Mouse (Mus musculus) MEL (cell line): Measurements from ENCODE around the gene Nucb1. TPM values are rescaled to one million over a fixed set of nuclear protein-coding genes. Genes with fewer than 3 reads are reported as not detected.
A peak's percentile ranks its signal among the peaks of the same experiment; 100 is the strongest.

ENCODE experiments used
- DNase-seq: peaks from one replicate; pipeline ENCODE4 v3.0.0; 2011; ENCODE audit warnings: low read depth, low spot score
- H3K27ac ChIP-seq: 2 replicates; pipeline ENCODE4 v1.5.1; 2012; ENCODE audit warnings: low read depth, mild to moderate bottlenecking, control low read depth, low read length, moderate library complexity; ENCODE audit not compliant: control insufficient read depth
- H3K27me3 ChIP-seq, 2 experiments: fragments of 150-350 bp in 1 of 2; sonication (generic) in 1 of 2; 2 replicates each; pipeline ENCODE4 v1.6.1; 2012; ENCODE audit warnings: low read length in 2 of 2, mild to moderate bottlenecking in 2 of 2, improper control_type of control experiment in 1 of 2, moderate library complexity in 1 of 2; ENCODE audit not compliant: insufficient read depth in 2 of 2, control insufficient read depth in 1 of 2
- H3K36me3 ChIP-seq, 2 experiments: 2 replicates each; pipeline ENCODE4 v1.6.1; 2012 to 2014; ENCODE audit warnings: low read length in 2 of 2, improper control_type of control experiment in 1 of 2, inconsistent platforms in 1 of 2, mild to moderate bottlenecking in 1 of 2; ENCODE audit not compliant: insufficient read depth in 2 of 2, control insufficient read depth in 1 of 2
- H3K4me1 ChIP-seq, 2 experiments: fragments of 150-350 bp in 1 of 2; sonication (generic) in 1 of 2; 2 replicates each; pipeline ENCODE4 v1.6.1; 2012; ENCODE audit warnings: low read length in 2 of 2, improper control_type of control experiment in 1 of 2, mild to moderate bottlenecking in 1 of 2; ENCODE audit not compliant: insufficient read depth in 2 of 2, control insufficient read depth in 1 of 2
- H3K4me3 ChIP-seq, 2 experiments: fragments of 150-350 bp in 1 of 2; sonication (generic) in 1 of 2; 2 replicates each; pipeline ENCODE4 v1.5.1; 2012; ENCODE audit warnings: low read depth in 2 of 2, low read length in 2 of 2, mild to moderate bottlenecking in 2 of 2, moderate library complexity in 2 of 2, control low read depth in 1 of 2, improper control_type of control experiment in 1 of 2; ENCODE audit not compliant: control insufficient read depth in 1 of 2, insufficient read depth in 1 of 2
- H3K79me2 ChIP-seq: 2 replicates; pipeline ENCODE4 v1.6.1; 2012; ENCODE audit warnings: mild to moderate bottlenecking, low read length, moderate library complexity; ENCODE audit not compliant: control insufficient read depth, poor library complexity, insufficient read depth
- H3K9ac ChIP-seq: 2 replicates; pipeline ENCODE4 v1.6.1; 2012; ENCODE audit warnings: low read depth, mild to moderate bottlenecking, control low read depth, low read length, moderate library complexity; ENCODE audit not compliant: control insufficient read depth, poor library complexity, severe bottlenecking
- H3K9me3 ChIP-seq: fragments of 150-350 bp; sonication (generic); replicated peaks from 2 replicates; pipeline ENCODE4 v1.6.1; 2012; ENCODE audit warnings: mild to moderate bottlenecking, low read length, improper control_type of control experiment, moderate library complexity; ENCODE audit not compliant: insufficient read depth
- BHLHE40 ChIP-seq: IDR thresholded peaks from 2 replicates; pipeline ENCODE4 v1.6.1; 2012; ENCODE audit warnings: low read depth, mild to moderate bottlenecking, inconsistent platforms, low read length, improper control_type of control experiment, borderline replicate concordance
- CHD2 ChIP-seq: IDR thresholded peaks from 2 replicates; pipeline ENCODE4 v1.6.1; 2011; ENCODE audit warnings: low read length, improper control_type of control experiment
- EP300 ChIP-seq, 2 experiments: IDR thresholded peaks; 2 replicates each; pipeline ENCODE4 v1.6.1; 2011; ENCODE audit warnings: improper control_type of control experiment in 2 of 2, low read length in 2 of 2, low read depth in 1 of 2, mild to moderate bottlenecking in 1 of 2
- ETS1 ChIP-seq: IDR thresholded peaks from 2 replicates; pipeline ENCODE4 v1.6.1; 2012; ENCODE audit warnings: low read depth, mild to moderate bottlenecking, inconsistent platforms, low read length, improper control_type of control experiment, moderate library complexity
- GABPA ChIP-seq: IDR thresholded peaks from 2 replicates; pipeline ENCODE4 v1.6.1; 2012; ENCODE audit warnings: low read depth, mild to moderate bottlenecking, inconsistent platforms, low read length, improper control_type of control experiment, moderate library complexity
- GATA1 ChIP-seq: IDR thresholded peaks from 2 replicates; pipeline ENCODE4 v1.6.1; 2011; ENCODE audit warnings: low read depth, low read length, improper control_type of control experiment
- HCFC1 ChIP-seq: IDR thresholded peaks from 2 replicates; pipeline ENCODE4 v1.6.1; 2012; ENCODE audit warnings: low read depth, mild to moderate bottlenecking, inconsistent platforms, low read length, improper control_type of control experiment, moderate library complexity
- JUND ChIP-seq: IDR thresholded peaks from 2 replicates; pipeline ENCODE4 v1.6.1; 2011; ENCODE audit warnings: low read depth, mild to moderate bottlenecking, improper control_type of control experiment, low read length
- MAFK ChIP-seq: IDR thresholded peaks from 2 replicates; pipeline ENCODE4 v1.6.1; 2011; ENCODE audit warnings: low read depth, mild to moderate bottlenecking, low read length, improper control_type of control experiment, borderline replicate concordance
- MAZ ChIP-seq: IDR thresholded peaks from 2 replicates; pipeline ENCODE4 v1.6.1; 2012; ENCODE audit warnings: low read depth, mild to moderate bottlenecking, inconsistent platforms, low read length, improper control_type of control experiment
- MXI1 ChIP-seq: IDR thresholded peaks from 2 replicates; pipeline ENCODE4 v1.6.1; 2011; ENCODE audit warnings: mild to moderate bottlenecking, low read depth, low read length, improper control_type of control experiment
- NELFE ChIP-seq: IDR thresholded peaks from 2 replicates; pipeline ENCODE4 v1.6.1; 2011; ENCODE audit warnings: low read depth, low read length, improper control_type of control experiment
- NRF1 ChIP-seq: IDR thresholded peaks from 2 replicates; pipeline ENCODE4 v1.6.1; 2014; ENCODE audit warnings: low read depth, mild to moderate bottlenecking, inconsistent platforms, low read length, improper control_type of control experiment, moderate library complexity; ENCODE audit not compliant: poor library complexity, insufficient read depth, severe bottlenecking
- POLR2AphosphoS5 ChIP-seq: IDR thresholded peaks from 2 replicates; pipeline ENCODE4 v1.6.1; 2012; ENCODE audit warnings: low read depth, borderline replicate concordance, mild to moderate bottlenecking, inconsistent platforms, low read length, moderate library complexity, mixed read lengths
- RAD21 ChIP-seq: IDR thresholded peaks from 2 replicates; pipeline ENCODE4 v1.6.1; 2011; ENCODE audit warnings: mild to moderate bottlenecking, low read depth, low read length, improper control_type of control experiment
- RCOR1 ChIP-seq: IDR thresholded peaks from 2 replicates; pipeline ENCODE4 v1.6.1; 2012; ENCODE audit warnings: low read depth, mild to moderate bottlenecking, inconsistent platforms, low read length, improper control_type of control experiment
- SIN3A ChIP-seq: IDR thresholded peaks from 2 replicates; pipeline ENCODE4 v1.6.1; 2012; ENCODE audit warnings: low read length, improper control_type of control experiment, inconsistent platforms
- TAL1 ChIP-seq: IDR thresholded peaks from 2 replicates; pipeline ENCODE4 v1.6.1; 2012; ENCODE audit warnings: mild to moderate bottlenecking, inconsistent platforms, low read length, moderate library complexity, mixed read lengths
- TCF12 ChIP-seq: IDR thresholded peaks from 2 replicates; pipeline ENCODE4 v1.6.1; 2014; ENCODE audit warnings: low read depth, mild to moderate bottlenecking, inconsistent platforms, low read length, improper control_type of control experiment, moderate library complexity
- UBTF ChIP-seq: IDR thresholded peaks from 2 replicates; pipeline ENCODE4 v1.6.1; 2012; ENCODE audit warnings: low read depth, mild to moderate bottlenecking, inconsistent platforms, low read length, improper control_type of control experiment, moderate library complexity, borderline replicate concordance; ENCODE audit not compliant: insufficient read depth
- ZKSCAN1 ChIP-seq: IDR thresholded peaks from 2 replicates; pipeline ENCODE4 v1.6.1; 2012; ENCODE audit warnings: low read depth, mild to moderate bottlenecking, inconsistent platforms, low read length, improper control_type of control experiment, moderate library complexity
- ZMIZ1 ChIP-seq: IDR thresholded peaks from 2 replicates; pipeline ENCODE4 v1.6.1; 2012; ENCODE audit warnings: low read depth, mild to moderate bottlenecking, inconsistent platforms, low read length, improper control_type of control experiment, moderate library complexity
- polyA plus RNA-seq, 2 experiments: library from polyadenylated mRNA; stranded (reverse) in 1 of 2; unstranded in 1 of 2; fragments of >175 nt in 1 of 2; fragments of >200 nt in 1 of 2; gene quantifications; 2 replicates each; pipeline versions ENCODE4 v1.2.1 to v1.2.4; 2012; ENCODE audit warnings: low replicate concordance in 2 of 2, low read depth in 1 of 2; ENCODE audit not compliant: insufficient read length in 2 of 2, insufficient read depth in 1 of 2, missing spikeins in 1 of 2
- total RNA-seq: library from RNA; depleted of rRNA; stranded (reverse); fragments of 300-350 nt; gene quantifications from 2 replicates; pipeline ENCODE4 v1.2.3, GENCODE M21; 2012

Nucb1 gene
- total and polyA plus RNA-seq, 3 experiments = 92.3 to 343 (median 196) TPM

DNA sequence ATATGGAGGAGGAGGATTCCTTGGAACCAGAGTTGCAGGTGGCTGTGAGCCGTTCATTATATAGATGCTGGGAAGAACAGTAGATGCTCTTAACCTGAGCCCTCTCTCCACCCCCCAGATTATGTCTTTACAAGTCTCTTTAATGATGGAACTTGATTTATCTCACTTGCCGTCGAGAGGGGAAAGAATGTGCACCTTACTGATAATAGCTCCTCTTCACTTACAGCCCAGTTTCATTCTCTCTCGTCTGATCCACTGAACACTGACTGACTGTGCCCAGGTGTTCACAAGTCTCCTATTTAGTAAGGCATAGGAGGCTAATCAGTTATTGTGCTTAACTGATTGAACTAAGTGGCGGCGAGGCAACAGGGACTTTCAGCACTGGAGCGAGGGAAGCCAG is 20.6 kb downstream of the Nucb1 start:
- H3K79me2 ChIP-seq = no peaks in the 10 kb centered on the region
- H3K27me3 ChIP-seq = no peaks in the 10 kb centered on the region
- H3K9me3 ChIP-seq = no peaks in the 10 kb centered on the region
- DNase-seq = peak; percentile 73
- peaks cover 8 to 31% of the 10 kb centered on the region in 2 experiments for H3K4me1 ChIP-seq
- TF ChIP-seq HCFC1 (no peak), GATA1 (peak; percentile 89), ETS1 (peak; percentile 53; the same call in 1 of the 2 replicates), UBTF (no peak), JUND (no peak), TCF12 (peak; percentile 89), MAFK (no peak), EP300 (IDR thresholded peaks at IDR 0.05; ENCODE audit: low read depth in 1 of 2, low read length in 2 of 2) (peak; percentile 64 to 78), RCOR1 (peak; percentile 72), NRF1 (no peak), TAL1 (peak; percentile 86), GABPA (no peak), BHLHE40 (no peak)
- no peak overlapping the region for H3K9ac ChIP-seq
- H3K4me3 ChIP-seq = no peak overlapping the region
- H3K36me3 ChIP-seq = peaks cover 0 to 25% of the 10 kb centered on the region in 2 experiments; a peak in 3 of 4 replicates
- no peak overlapping the region for H3K27ac ChIP-seq

DNA sequence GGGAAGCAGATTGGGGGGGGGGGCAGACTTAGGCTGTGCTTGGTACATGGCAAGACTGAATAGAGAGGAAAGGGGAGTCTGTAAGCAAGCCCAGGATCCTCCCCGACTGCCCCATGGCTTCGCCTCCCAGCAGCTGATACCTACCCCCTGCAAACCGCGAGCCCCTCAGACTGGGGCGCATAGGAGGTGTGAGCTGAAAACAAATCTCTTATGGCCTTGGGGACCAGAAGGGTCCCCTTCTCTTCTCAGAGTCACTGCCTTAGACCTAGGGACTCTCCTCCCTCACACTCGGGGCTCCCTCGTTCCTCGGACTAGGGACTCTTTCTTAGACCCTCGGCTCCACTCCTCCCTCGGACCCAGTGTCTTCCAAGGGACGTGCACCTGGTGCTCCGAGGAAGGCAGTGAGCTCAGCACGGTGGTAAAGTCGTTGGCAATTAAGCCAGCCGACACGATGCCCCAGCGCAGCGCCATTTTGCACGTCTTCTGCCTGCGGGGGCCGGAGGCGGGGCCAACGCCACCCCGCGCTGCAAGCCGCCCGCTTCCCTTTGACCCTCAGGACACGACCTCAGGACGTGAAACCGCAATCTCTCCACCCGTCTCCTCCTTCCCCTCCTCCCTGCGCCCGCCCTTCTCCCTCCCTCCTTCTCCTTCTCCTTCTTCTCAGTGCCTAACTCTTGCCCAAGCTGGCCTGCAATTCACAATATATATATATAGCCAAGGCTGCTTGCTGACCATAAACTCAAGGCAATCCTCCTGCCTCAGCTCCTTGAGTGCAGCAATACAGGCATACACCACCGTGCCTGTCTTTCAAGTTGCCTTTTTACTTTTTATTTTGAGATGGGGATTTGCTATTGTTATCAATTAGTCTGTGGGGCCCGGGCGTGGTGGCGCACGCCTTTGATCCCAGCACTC is 21.7 kb downstream of the Nucb1 start, which contains the start of gene Dhdh:
TSS of gene Dhdh (minus strand) at position 513 of the 912 bp plus-strand sequence.
- no peak for DNase-seq
- Histone ChIP-seq H3K9ac (no peak within 1 kb of the TSS), H3K79me2 (no peaks in the 10 kb centered on the region), H3K36me3 (peaks cover 0 to 25% of the 10 kb centered on the region in 2 experiments; a peak in 2 of 4 replicates), H3K27ac (no peak within 1 kb of the TSS), H3K9me3 (no peaks in the 10 kb centered on the region), H3K4me1 (peaks cover 8 to 31% of the 10 kb centered on the region in 2 experiments), H3K4me3 (no peak within 1 kb of the TSS), H3K27me3 (no peaks in the 10 kb centered on the region)
- TF ChIP-seq MAZ (no peak), ZMIZ1 (no peak), CHD2 (no peak), HCFC1 (no peak), ZKSCAN1 (no peak), MXI1 (no peak), NRF1 (no peak), RAD21 (no peak), GABPA (no peak), POLR2AphosphoS5 (no peak), NELFE (no peak), SIN3A (no peak)
- TF ChIP-seq, all 39 proteins: peak for 0
